Mouse (Mus musculus): ENCODE measurements around the gene Gli3. TPM values are rescaled to one million over a fixed set of nuclear protein-coding genes. Genes with fewer than 3 reads are reported as not detected.

Gene Gli3
- polyA plus RNA-seq, 1 experiment = not detected

DNA sequence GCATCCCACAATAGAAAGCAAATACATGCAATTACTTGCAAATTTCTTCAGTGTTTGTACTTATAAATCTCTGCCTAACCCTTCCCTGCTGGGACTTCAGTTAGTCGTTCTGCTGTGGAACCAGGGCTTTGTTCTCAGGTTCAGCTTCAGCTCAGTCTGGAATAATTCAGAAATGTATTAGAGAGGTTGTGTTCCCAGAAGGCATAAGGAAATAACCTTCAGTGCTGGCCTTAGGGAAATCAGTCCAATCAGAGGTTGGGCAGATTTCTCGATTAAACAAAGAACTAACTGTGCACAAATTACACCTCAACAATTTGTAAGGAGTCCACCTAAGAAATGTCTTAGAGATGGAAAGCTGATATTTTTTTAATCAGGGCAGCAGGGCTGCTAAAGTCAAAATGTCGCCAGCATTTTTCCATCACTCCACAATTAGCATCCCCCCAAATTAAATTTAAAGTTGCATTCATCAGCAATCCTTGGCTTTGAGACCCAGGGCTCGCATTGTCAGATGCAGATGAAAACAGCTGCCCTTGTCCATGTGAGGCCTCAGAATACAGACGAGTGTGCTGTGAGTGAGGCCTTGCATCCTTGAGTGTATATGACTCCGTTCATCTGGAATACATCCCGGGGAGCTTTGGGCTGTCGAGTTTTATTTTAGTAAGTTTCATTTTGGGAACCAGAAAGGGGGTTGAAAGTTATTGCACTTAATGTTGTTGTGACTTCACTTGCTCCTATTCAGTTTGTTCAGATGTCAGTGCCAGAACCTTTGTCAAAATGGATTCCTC, 114.3 kb downstream of the Gli3 start:
- no peak for TF ChIP-seq GATA1 (IDR thresholded peaks at IDR 0.05; ENCODE audit: low read length)

DNA sequence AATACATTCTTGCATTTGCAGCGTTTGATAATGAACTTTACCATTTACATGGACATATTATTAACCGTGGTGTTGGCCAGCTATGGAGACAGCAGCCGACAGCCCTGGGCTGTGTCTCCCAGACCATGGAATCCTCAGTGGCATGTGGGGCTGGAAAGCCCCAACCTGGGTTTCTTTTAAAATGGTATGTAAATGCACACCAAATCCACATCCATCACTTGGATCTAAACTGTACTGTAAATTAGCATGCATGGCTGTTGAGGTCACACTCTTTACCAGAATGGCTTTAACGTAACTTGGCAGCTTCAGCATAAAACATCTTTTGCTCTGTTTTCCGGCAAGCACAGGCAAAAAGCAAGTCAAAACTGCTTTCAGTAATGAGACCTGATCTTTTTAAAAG, 117.4 kb downstream of the Gli3 start:
- TF ChIP-seq GATA1 (IDR thresholded peaks at IDR 0.05; ENCODE audit: low read length) = no peak

DNA sequence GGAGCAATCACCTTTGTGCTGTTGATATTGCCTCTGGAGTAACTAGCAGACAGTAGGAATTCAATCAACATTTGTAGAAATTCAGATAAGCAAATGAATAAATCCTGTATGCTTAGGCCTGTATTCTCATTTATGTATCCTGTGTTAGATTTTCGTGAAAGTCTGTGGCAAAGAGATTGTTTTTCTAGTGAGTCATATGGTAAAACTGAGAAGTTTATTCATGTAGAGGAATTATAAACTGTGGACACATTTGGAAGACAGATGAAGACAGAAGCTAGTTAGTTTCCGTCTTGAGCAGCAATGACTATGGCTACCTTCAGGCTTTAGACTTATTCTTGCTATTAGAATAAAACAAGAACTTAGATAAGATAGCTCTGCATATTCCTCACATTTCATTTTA, 122.9 kb downstream of the Gli3 start:
- TF ChIP-seq GATA1 (IDR thresholded peaks at IDR 0.05; ENCODE audit: low read length) = no peak

DNA sequence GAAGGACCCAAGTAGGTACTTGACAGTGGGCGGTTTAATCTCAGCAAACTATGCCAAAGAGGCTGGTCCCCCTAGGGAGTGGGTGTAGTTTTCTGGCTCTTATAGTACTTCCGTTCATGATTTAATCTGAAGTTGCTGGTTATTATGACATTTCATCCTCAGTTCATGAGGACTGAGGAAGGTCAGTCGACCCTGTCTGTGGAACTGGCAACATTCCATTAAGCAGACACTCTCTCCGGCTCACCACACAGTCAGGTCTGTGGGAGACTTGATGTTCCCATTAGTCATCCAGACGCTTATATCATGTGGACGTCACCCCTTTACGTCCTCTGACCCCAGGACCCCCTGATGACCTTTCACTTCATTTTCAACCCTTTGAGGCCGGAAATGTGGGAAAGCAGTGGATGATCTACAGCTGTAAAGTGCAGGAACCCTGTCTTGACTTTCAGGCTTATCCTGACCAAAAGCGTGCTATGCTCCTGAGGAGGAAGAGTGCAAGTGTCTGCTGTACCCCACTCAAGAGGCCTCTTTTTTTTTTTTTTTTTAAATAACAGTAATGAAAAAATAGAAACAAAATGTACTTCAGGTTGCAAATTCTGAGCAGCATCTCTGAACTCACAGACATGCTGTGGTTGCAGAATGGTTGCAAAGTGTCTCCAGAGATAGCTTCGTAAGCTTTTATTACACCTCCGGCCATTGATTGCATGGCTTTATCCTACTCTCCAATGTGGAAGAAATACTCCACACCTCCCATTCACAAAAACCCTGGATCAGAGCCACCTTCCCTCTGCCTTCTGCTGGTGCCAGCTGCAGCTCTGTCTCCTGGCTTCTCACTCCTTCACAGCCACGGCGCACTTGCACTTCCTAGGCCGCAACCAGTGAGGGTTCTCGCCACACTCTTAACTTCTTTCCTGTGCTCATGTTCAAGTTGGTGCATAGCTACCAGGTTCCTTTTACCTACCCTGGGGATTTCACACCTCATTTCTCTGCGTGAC, 125.5 kb downstream of the Gli3 start:
- TF ChIP-seq GATA1 (IDR thresholded peaks at IDR 0.05; ENCODE audit: low read length) = no peak

DNA sequence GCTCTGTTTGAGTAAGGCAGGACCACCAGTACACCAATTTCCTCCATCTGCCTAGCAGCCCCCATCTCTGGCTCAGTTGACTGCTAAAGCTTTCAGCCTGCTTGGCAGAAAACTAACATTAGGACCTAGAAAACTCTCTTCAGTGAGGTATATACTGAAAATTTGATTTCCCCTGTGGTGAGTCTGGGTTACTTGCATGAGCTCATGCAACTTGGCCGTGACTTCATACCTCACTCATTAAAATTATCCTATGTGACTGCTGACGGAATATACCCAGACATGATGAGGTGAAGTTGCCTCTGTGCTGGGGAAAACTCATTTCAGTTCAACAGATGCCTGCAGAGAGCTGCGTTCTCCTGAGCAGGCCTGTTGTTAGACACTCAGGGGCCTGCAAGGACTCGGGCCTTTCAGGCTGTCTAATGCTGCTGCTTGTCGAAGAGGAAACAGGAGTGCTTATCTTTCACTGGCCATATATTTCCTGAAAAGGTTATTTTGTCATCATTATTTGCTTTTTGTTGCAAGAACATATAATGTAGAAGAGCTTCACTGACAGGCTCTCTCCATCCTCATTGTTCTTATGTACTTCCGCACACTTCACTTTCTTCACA, 127.4 kb downstream of the Gli3 start:
- TF ChIP-seq GATA1 (IDR thresholded peaks at IDR 0.05; ENCODE audit: low read length) = no peak

DNA sequence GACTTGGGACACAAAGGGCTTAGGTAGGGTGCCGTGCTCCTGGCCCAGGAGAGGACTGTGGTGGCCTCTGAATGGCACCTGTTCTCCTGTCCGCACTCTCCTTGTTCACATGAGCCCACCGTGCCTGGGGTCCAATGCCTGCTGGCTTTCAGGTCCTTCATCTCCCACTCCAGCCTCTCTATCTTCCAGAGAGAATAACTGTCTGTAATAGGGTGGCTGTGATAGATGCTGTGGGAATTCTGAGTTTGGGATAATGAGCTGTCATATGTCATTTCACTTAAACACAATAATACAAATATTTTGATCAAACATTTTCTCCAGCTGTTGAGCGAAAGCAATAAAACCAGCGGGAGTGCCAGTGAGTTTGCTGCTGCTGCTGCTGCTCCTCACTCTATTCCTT, 133.6 kb downstream of the Gli3 start:
- TF ChIP-seq GATA1 (IDR thresholded peaks at IDR 0.05; ENCODE audit: low read length) = no peak

DNA sequence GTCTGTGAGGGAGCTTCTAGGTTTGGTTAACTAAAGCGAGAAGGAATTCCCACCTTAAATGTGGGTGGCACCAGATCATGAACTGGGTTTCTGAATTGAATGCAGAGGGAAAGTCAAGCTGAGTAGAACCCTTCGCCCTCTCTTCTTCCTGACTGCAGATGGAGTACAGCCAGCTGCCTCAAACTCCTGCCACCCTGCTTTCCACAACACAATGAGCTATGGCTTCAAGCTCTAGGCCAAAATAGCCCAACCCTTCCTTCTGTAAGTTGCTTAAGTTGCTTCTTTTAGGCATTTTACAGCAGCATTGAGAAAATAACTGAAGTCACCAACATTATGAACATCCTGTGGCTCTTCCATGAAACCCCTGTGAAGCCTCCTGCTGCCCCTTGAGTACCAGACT, 136.7 kb downstream of the Gli3 start:
- no peak for TF ChIP-seq GATA1 (IDR thresholded peaks at IDR 0.05; ENCODE audit: low read length)

DNA sequence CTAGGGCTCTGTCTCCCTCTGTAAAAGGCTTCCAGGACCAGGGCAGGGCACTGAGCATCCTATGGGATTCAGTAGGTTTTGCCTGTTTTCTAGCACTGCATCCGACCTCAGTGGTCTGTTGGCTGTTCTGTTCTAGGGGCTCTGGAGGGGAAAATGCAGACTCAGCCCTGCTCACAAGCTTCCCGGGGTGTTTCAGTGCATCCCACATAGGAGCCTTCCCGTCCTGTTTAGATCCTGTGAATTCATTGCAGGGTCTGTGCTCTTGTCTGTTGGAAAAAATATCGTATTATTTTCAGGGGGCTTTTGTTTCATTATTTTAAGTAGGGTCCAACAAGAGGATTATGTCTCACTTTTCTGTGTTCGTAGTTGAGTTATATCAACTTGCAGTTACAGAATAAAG, 139.1 kb downstream of the Gli3 start:
- TF ChIP-seq GATA1 (IDR thresholded peaks at IDR 0.05; ENCODE audit: low read length) = no peak

DNA sequence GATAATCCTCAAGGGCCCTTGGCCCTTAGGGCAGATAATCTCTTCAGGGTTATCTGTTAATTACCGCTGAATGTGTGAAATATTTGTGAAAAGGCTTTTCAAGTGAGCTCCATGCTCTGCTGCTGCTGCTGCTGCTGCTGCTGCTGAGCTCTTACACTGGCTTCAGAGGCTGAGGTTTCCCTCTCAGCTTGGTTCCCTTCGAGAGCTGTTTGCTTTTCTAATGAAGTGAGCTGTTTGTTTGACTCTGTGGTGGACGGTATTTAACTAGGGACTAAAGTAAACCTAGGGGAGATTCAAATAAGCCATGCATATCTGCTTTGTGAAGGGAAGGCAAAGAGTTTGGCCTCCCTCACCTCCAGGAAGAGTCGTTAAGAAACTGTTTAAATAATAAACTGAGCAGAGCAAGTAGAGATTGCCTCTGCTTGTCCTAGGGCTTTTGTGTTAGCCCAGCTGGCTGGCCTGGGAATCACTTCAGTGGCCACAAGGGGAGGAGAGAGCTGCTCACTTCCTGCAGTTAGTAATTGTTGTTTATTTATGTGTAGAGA, 139.7 kb downstream of the Gli3 start:
- no peak for TF ChIP-seq GATA1 (IDR thresholded peaks at IDR 0.05; ENCODE audit: low read length)

DNA sequence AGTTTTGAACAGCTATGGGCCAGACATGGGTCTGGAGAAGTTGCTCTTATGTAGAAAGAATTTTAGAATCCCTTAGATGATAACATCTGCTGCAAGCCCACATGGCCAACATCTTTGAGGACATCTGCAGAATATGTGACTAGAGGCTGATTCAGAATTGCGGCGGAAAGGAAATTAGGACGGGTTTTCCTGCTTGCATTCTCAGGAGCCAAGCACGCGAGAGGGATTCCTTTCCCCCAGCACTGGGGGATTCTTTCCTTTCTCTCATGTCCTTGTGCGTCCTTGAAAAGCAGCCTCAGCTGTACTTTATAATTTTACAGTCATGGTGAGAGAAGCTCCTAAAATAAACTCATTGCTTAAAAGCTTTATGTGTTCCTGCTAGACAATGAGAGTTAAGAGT, 141.0 kb downstream of the Gli3 start:
- no peak for TF ChIP-seq GATA1 (IDR thresholded peaks at IDR 0.05; ENCODE audit: low read length)

DNA sequence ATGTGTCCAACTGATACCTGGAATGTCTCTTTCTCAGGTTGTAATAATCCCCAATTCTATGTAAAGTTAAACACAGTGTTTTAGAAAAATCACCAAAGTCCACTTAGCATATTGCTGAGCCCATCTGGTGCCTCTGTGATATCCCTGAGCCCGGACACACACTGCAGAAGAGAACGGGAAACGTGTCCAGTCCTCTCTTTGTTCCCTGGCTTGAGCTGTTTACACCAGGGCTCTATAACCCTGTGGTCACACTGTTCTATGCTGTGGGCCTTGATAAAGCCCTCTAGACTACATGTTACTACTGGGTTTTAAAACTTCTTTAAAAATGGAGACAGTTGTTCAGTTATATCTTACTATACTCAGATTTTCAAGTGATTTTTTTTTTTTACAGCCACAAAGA, 154.4 kb downstream of the Gli3 start:
- no peak for TF ChIP-seq GATA1 (IDR thresholded peaks at IDR 0.05; ENCODE audit: low read length)

DNA sequence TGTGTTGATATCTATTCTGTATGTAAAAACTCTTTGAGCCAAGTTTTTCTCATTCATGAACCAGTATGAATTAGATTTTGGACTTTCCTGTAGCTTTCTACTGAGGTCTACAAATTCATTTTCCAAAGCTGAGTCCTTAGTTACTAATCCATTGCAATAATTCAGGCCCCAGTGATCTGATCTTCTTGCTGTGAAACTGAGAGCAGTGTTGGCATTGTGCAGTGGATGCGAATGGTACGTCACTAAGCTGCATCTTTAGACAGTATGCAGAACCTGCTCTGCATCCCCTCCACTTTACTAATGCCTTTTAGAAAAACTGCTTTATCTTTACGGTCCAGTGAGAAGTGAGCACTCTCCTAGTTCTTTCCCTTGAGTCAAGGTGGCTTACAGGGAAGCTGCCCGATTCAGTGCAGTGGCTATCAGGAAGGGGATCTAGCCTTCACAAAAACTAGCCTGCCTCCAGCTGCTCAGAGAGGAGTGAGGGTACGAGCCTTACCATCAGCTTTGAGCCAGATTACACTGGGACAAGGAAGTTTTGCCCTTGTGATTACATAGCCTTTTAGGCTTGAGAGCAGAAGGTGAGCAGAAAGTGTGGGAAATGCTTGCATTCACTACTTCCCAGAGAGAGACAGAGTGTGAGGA, 155.1 kb downstream of the Gli3 start:
- TF ChIP-seq GATA1 (IDR thresholded peaks at IDR 0.05; ENCODE audit: low read length) = no peak

DNA sequence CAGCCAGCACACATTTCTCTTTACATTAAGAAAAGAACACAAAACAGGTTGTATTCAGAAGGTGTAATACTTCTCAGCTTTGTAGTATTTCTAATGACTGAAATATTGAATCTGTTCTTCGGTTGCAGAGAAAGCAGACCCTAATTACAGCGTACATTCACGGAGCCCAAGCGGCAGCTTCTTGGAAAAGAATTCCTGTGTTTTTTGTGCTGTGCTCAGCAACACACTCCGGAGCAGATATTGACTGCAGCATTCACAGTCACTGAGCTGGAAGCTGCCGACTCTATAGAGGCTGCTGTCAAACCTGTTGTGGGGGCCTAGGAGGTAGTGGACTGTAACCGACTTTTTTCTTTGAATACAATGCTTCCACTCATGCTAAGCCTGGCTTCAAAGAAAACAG, 158.0 kb downstream of the Gli3 start:
- TF ChIP-seq GATA1 (IDR thresholded peaks at IDR 0.05; ENCODE audit: low read length) = no peak

DNA sequence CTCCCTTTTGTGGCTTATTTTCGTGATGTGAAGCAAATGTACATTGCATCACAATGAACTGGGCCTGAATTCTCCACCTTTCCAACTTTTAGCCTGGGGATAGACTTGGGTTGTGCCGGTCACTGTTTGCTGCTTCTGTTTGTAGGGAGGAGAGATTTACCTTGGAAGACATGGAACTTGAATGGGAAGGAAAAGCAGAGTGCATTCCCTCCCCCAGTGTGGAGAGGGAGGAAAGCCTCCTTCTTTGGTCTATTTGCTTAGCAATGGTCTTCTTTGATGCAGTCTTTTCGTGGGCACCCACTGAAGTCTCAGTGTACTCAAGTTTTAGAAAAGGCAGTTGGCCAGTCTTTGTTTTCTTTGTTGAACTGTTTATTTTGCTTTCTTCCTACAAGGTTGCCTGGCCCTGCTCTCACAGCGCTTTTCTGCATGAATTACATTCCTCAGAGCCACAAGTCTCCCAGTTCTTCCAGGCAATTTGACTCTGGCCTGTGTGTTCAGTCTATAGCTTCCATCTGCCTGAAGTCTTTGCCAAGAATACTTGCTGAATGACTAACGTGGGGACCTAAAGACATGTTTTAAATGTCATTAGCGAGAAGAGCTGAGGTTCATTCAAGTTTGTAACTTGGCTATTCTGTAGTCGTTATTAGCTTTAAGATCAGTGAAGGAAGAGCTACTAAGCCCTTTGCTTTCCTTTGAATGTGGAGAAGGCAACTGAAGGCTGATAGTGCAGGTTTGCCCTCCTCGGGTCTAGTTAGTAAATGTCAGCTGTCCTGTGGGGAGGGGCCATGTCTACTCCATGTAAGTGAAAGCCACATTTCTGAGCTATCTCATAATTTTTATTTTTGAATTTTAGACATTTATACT, 161.7 kb downstream of the Gli3 start:
- TF ChIP-seq GATA1 (IDR thresholded peaks at IDR 0.05; ENCODE audit: low read length) = no peak

Measured in G1E-ER4 (cell line).